Mouse (Mus musculus): ENCODE measurements around the gene Abcb10. TPM values are rescaled to one million over a fixed set of nuclear protein-coding genes. Genes with fewer than 3 reads are reported as not detected.
A peak's percentile ranks its signal among the peaks of the same experiment; 100 is the strongest.
"Not testable (repeated sequence)": the region's sequence is repeated elsewhere in the genome, so short reads cannot be mapped to it uniquely, and the experiment has no call there.

Abcb10 gene
- total RNA-seq (2021), result 10 to 100 TPM; 15.3 to 17.3 TPM
- long read RNA-seq, full-length matches to known transcripts, result 12 of 45 reads
- long read RNA-seq, partial matches to known transcripts, result 2 of 45 reads
- long read RNA-seq, other reads (novel, unspliced or antisense), result 31 of 45 reads

DNA sequence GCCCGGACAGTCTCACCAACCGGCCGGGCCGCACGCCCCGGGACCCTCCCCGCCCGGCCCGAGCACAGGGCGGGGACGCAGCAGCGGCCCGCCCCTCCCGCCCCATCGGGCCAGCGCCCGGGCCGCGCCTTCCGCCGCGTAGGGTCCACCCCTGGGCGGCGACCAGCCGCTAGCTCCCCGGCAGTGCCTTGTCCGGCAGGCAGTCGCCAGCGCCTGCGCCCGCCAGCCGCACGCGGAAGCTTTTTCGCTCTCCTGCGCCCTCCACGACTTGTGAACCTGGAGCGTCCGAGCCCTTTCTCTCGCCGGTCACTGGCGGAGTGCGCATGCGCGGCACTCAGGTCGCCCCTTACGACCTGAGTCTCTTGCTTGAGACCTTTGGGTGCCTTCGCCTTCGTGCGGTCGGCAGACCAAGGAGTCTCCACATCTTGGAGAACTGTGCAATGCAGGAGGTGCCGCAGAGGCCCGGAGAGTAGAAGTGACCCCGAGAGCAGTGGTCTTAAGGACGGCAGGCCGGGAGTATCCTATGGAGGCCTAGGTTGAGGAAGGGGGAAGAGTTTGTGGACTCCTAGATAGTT lies at the start of gene Abcb10:
Gene Abcb10 (minus strand): TSS at position 297 of the 575 bp plus-strand sequence.
- DNase-seq (ENCODE audit: low spot score in 2 of 2), result peak; percentile 61 to 73

GRCm38 (mm10) chr8:124027831-124028230 lies 44.9 kb upstream of the Abcb10 start:
- no peak for DNase-seq (ENCODE audit: low spot score in 2 of 2)

- not testable (repeated sequence) for DNase-seq (ENCODE audit: low spot score in 2 of 2)
These were observed 43.3 kb upstream of the Abcb10 start for GRCm38 (mm10) chr8:124026265-124026664.

- peak; percentile 86 to 94 for DNase-seq (ENCODE audit: low spot score in 2 of 2)
These were observed 38.6 kb upstream of the Abcb10 start, which contains the start of the genes Taf5l and Urb2 for GRCm38 (mm10) chr8:124021237-124022227. Gene Taf5l (minus strand): TSS chr8:124021397. Gene Urb2 (plus strand): TSS chr8:124021508.

DNA sequence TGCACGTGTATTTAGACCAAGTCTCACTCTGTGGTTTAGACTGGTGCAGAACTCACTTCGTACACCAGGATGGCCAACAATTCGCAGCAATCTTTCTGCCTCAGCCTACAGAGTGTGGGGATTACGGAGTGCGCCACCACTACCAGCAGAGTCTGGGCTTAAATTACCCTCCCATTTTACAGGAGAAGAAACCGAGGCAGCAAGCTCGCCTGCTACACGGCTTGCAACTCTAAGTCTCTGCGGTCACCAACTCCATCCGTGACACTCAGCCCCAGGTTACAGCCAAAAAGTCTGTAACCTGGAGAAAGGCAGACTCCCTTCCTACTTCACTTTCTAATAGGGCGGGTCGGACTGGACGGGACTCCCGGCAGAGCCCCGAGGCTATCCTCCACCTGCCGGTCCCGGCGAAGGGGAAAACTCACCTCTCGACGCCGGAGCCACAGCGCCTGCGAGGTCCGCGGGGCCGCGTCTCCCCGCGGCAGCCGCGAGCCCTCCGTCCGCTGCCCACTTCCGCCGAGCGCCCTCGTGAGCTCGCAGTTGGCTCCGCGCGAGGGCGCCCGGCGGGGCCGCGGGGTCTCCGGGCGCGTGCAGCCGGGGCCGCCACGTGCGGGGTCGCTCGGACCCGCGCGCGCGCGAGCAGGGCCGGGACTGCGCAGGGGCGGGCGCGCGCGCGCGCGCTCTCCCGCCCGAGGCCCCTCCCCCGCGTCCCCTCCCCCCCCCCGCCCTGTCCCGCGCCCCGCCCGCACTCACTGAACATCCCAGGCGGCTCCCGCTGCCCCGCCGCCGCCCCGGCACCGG lies 37.7 kb upstream of the Abcb10 start:
- peak in 1 of 2 experiments; percentile 35 for DNase-seq (ENCODE audit: low spot score in 2 of 2)

DNA sequence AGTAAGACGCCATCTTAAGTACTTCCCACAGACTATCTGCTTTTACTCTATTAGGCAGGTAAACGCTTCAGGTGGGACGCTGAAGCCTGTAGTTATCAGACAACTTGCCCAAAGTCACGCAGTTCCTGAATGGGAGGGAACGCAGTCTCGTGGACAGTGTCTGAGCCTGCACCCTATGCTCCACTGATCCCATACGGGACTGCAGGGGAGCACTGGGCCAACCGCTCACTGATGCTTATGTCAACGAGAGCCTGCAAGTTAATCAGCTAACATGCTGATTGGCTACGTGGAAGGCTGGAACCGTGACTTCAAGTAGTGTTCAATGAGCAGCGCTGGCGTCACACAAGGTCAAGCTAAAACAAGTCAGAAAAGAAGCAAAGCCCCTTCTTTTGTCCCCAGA lies 36.9 kb upstream of the Abcb10 start:
- DNase-seq (ENCODE audit: low spot score in 2 of 2), result no peak

DNA sequence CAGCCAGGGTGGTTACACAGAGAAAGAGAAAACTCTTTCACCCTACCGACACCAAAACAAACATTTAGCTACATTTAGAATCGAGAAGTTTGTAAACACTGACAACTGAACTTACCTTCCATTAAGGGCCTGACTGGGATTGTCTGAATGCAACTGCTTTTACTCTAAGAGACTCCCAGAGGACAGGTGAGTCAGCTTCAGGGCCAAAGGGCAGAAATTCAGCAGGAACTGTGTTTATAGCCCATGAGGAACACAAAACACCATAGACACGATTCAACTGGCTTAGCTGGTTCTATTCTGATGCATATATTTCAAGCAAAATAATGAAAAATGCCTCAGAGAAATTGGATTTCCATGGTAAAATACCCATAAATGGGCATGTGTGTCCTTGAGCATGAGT lies 31.8 kb upstream of the Abcb10 start:
- no peak for DNase-seq (ENCODE audit: low spot score in 2 of 2)

- DNase-seq (ENCODE audit: low spot score in 2 of 2), result not testable (repeated sequence)
These were observed 31.4 kb upstream of the Abcb10 start for GRCm38 (mm10) chr8:124014299-124014698.

DNA sequence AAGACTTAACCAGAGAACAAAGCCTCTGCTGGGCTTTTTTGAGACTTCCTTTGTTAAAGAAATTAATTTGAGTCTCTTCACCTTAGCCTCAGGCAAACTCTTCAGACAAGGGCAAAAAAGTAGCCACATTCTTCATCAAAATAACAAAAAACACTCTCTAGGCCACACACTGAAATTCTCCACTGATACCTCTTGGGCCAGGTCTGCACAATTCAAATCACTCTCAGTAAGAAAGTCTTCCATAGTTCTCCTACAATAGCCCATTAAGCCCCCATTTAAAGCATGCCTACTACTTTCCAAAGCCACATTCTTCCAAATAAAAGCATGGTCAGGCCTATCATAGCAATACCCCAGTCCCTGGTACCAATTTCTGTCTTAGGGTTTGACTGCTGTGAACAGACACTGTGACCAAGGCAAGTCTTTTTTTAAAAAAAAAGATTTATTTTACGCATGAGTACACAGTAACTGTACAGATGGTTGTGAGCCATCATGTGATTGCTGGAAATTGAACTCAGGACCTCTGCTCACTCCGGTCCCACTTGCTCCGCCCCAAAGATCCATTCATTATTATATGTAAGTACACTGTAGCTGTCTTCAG lies 29.2 kb upstream of the Abcb10 start:
- no peak for DNase-seq (ENCODE audit: low spot score in 2 of 2)

- DNase-seq (ENCODE audit: low spot score in 2 of 2), result no peak
These were observed 28.7 kb upstream of the Abcb10 start for GRCm38 (mm10) chr8:124011580-124011979.

GRCm38 (mm10) chr8:124007829-124008228 lies 24.9 kb upstream of the Abcb10 start:
- no peak for DNase-seq (ENCODE audit: low spot score in 2 of 2)

DNA sequence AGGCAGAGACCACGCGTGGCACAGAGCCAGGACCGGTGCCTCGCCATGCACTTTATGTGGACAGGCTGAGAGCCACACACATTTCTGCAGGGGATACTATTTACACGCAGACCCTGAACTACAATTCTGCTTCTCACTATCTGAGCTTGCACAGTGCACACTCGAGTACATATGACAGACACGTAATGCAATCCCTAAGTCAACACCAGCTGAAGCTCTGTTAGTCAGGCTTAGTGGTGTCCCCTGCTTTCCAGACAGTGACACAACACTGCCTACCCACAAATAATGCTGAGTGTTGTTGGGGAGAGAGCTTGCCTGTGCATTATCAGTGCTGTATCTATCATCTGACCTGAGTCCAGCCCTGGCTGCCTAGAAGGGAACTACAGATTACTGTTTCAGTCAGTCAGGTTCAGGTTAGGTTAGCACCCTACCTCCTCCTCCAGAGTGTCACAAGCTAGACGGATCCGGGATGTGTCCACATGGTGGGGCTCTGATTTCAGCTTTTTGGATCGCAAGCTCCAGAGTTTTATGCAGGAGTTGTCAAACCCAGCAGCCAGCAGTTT lies 19.7 kb upstream of the Abcb10 start:
- DNase-seq (ENCODE audit: low spot score in 2 of 2), result no peak

- no peak for DNase-seq (ENCODE audit: low spot score in 2 of 2)
These were observed 16.6 kb upstream of the Abcb10 start for GRCm38 (mm10) chr8:123999568-123999967.

DNA sequence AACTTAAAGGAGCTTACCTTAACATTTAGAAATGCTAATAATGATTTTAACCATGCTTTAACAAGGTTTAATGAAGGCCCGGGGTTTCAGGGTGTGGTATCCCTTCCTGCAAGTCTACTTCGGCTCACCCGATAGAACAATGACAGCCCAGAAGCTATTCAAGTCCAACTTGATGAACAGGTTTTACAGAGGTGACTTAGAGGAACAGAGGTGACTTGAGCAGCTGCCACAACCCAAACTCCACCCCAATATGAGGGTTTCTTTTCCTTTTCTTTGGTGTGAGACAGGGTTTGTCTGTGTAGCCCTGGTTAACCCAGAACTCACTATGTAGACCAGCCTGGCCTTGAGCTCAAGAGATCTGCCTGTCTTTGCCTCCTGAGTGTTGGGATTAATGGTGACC lies 11.1 kb upstream of the Abcb10 start:
- DNase-seq (ENCODE audit: low spot score in 2 of 2), result no peak

DNA sequence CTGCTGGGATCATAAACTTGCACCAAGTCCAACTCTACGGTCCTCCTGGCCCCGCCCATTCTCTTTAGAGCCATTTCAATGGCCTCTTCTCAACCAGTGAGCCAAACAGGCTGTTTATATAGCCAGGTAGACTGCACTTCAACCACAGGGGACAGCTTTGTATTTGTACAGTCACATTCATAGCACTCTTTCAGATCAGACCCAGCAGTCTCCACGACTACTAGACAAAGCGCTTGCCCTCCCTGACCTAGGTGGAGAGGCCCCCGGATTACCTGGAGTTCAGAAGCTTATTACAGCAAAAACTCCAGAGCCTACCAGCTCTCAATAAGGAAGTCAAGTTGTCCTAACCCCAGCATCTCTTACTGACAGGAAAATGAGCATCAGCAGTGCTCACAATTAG lies 10.7 kb upstream of the Abcb10 start:
- DNase-seq (ENCODE audit: low spot score in 2 of 2), result no peak

DNA sequence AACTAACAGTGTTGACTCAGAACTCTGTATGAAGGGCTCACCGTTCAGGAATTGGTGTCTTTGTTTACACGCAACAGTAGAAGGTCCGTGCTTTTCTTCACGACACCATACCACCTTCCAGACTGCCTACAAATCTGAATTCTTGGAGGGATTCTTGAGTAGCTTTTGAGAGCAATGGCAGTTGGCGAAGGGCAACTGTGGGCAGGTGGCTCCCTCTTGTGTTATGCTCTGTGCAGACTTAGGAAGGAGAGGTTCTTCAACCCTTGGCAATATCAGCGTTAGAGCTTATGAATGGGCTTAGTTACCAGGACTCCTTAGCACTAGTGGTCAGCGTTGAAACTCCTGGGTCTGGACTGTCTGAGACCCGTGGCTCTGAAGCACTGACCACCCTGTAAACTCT lies 9.7 kb upstream of the Abcb10 start:
- DNase-seq (ENCODE audit: low spot score in 2 of 2), result no peak

DNA sequence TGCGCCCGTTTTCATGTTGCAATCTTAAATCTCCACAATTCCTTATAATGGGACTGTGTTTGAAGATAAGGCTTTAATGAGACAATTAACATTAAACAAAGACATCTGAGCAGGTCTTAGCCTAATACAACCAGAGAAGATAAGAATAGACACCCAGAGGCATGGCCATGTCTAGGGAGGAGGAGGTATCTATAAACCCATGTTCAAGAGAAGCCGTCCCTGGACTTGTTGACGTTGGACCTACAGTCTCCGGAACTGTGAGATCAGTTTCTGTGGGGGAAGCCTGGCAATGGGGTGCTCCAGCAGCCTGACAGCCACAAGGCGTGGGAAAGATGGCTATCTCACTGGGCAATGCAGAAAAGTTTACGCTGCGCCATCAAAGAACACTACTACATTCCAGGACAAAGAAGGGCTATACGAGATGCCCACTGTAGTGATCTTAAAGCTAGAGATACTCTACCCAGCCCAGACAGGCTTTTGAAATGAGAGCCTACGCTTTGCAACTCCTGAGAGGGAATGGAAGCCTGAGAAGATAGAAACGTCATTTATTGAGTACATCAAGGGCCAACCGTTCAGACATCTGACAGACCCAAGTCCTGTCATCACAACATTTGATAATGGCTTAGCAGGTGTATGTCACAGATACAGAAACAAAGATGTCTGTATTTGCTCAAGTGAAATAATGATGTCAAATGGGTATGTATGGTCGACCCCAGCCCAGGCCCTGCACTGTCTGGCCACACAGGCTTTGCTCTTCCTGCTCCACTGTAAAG lies 7.5 kb upstream of the Abcb10 start:
- DNase-seq (ENCODE audit: low spot score in 2 of 2), result no peak

DNA sequence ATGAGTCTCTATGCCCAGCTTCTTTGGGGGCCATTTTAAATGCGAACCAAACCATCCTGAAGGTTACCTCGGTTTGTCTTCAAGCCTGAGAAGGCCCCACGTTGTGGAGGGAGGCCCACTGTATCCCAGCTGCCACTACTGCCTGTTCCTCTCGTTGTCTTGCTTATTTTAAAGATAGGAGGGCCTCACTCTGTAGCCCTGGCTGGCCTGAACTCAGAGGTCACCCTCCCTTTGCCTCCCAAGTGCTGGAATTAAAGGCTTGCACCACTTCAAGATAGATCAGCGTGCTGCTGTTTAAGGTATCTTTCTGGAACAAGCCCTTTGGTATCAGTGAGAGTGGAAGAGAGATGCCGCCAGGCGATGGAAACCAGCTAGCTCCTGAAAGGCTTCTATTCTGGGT lies 6.2 kb upstream of the Abcb10 start:
- DNase-seq (ENCODE audit: low spot score in 2 of 2), result no peak

- DNase-seq (ENCODE audit: low spot score in 2 of 2), result no peak
These were observed 5.7 kb upstream of the Abcb10 start for GRCm38 (mm10) chr8:123988605-123989038.
